Mouse (Mus musculus) midbrain, postnatal 0 days (tissue): ENCODE measurements around the gene Ccdc182. TPM values are rescaled to one million over a fixed set of nuclear protein-coding genes. Genes with fewer than 3 reads are reported as not detected.

Source experiments
- ATAC-seq: fragments of 200-750 bp; cut with Nextera tagmentation; 2 replicates; pipeline ENCODE4 v1.8.0; 2017; ENCODE audit warnings: moderate number of reproducible peaks, mild to moderate bottlenecking, moderate TSS enrichment, moderate library complexity; ENCODE audit not compliant: low FRiP score
- DNase-seq: peaks from one replicate; pipeline ENCODE4 v3.0.0-alpha.2; 2015; ENCODE audit warnings: low spot score
- H3K27ac ChIP-seq: fragments of 300-500 bp; sonication (generic); 2 replicates; pipeline ENCODE4 v1.5.1; 2014; ENCODE audit warnings: low read depth, mild to moderate bottlenecking, low read length, mixed read lengths
- H3K27me3 ChIP-seq: fragments of 300-500 bp; sonication (generic); 2 replicates; pipeline ENCODE4 v1.6.1; 2014; ENCODE audit warnings: low read length, control low read depth, mixed read lengths; ENCODE audit not compliant: insufficient read depth
- H3K36me3 ChIP-seq: fragments of 300-500 bp; sonication (generic); 2 replicates; pipeline ENCODE4 v1.6.1; 2014; ENCODE audit warnings: low read length, control low read depth, mixed read lengths; ENCODE audit not compliant: insufficient read depth
- H3K4me1 ChIP-seq: fragments of 300-500 bp; sonication (generic); 2 replicates; pipeline ENCODE4 v1.6.1; 2014; ENCODE audit warnings: mild to moderate bottlenecking, control low read depth, antibody characterized with exemption, low read length, mixed read lengths; ENCODE audit not compliant: insufficient read depth
- H3K4me2 ChIP-seq: fragments of 300-500 bp; sonication (generic); 2 replicates; pipeline ENCODE4 v1.6.1; 2014; ENCODE audit warnings: low read depth, mild to moderate bottlenecking, low read length, mixed read lengths; ENCODE audit not compliant: poor library complexity, severe bottlenecking
- H3K4me3 ChIP-seq: fragments of 300-500 bp; sonication (generic); 2 replicates; pipeline ENCODE4 v1.5.1; 2014; ENCODE audit warnings: low read depth, mild to moderate bottlenecking, low read length, moderate library complexity
- H3K9ac ChIP-seq: fragments of 300-500 bp; sonication (generic); replicated peaks from 2 replicates; pipeline ENCODE4 v1.6.1; 2014; ENCODE audit warnings: mild to moderate bottlenecking, low read length, moderate library complexity, mixed read lengths; ENCODE audit not compliant: poor library complexity, severe bottlenecking
- H3K9me3 ChIP-seq: fragments of 300-500 bp; sonication (generic); 2 replicates; pipeline ENCODE4 v1.6.1; 2016; ENCODE audit warnings: low read length, control low read depth
- CTCF ChIP-seq: IDR thresholded peaks from 2 replicates; pipeline ENCODE4 v1.5.1; 2016; ENCODE audit warnings: antibody characterized with exemption, mild to moderate bottlenecking
- WGBS: fragments of 180-500 bp; shearing (Covaris S2); extraction: QIAGEN DNeasy Blood & Tissue Kit; methylation state at CpG from one replicate; pipeline ENCODE4 v1.1.7; 2014; 5-methylcytosine and 5-hydroxymethylcytosine counted together
- polyA plus RNA-seq: library from polyadenylated mRNA; unstranded; fragments of >200 nt; fragmentation: Nextera tagmentation; extraction: Ambion mirVana; gene quantifications from 2 replicates; pipeline ENCODE4 v1.2.1, GENCODE M21; 2015
- total RNA-seq: library from RNA; depleted of rRNA; stranded (reverse); fragments of >200 nt; gene quantifications from 2 replicates; pipeline ENCODE4 v1.2.3, GENCODE M21; 2014; rRNA removed

Gene Ccdc182
- total RNA-seq: not detected in 2 replicates
- polyA plus RNA-seq: 0.12 TPM in 1 of 2 replicates, not detected in the other

DNA sequence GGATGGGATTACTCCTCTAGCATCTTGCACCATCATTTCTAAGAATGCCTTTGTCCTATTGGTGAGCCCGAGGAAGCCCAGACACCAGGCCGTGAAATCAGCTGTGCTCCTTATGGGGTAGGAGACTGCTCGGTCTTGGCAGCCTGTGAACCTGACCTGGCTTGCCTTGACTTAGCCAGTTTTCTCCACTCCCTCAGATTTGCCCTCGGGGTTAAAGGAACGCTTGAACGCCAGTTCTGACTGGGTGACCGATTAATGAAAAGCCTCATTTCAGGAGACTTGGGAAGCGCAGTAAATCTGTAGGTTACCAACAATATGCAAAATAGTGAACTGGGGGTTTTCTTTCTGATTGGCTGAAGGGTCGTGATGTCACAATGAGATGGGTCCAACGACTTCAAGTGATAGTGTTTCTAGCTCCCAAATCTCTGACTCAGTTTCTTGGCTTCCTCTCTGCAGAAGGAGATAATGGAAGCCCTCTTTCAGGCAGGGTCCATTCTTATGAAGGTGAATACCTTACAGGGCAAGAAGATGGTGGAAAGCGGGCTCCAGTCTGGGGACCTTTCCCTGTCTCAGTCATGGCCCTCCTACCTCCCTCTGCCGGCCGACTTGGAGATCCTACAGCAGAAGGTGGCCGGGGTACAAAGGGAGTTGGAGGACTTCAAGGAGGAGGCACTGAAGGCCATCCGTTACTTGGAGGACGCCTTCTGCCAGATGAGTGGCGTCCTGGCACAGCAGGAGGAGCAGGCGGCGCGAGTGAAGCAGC is at the start of gene Ccdc182:
TSS of gene Ccdc182 (plus strand) at position 428 of the 763 bp plus-strand sequence.
- no peak for ATAC-seq
- peak; percentile 36 for TF ChIP-seq CTCF
- H3K9me3 ChIP-seq: no peaks in the 10 kb centered on the region
- no peaks in the 10 kb centered on the region for H3K36me3 ChIP-seq
- peak within 1 kb of the TSS; percentile 39 for H3K4me2 ChIP-seq
- no peaks in the 10 kb centered on the region for H3K27me3 ChIP-seq
- no peak within 1 kb of the TSS for H3K9ac ChIP-seq
- no peaks in the 10 kb centered on the region for H3K4me1 ChIP-seq
- H3K27ac ChIP-seq: no peak within 1 kb of the TSS
- WGBS: 38% methylated on average over 20 of the region's 20 CpGs
- DNase-seq: no peak
- 0 out of 2 replicates have a peak within 1 kb of the TSS, but pooled peaks have one; percentile 2 for H3K4me3 ChIP-seq

DNA sequence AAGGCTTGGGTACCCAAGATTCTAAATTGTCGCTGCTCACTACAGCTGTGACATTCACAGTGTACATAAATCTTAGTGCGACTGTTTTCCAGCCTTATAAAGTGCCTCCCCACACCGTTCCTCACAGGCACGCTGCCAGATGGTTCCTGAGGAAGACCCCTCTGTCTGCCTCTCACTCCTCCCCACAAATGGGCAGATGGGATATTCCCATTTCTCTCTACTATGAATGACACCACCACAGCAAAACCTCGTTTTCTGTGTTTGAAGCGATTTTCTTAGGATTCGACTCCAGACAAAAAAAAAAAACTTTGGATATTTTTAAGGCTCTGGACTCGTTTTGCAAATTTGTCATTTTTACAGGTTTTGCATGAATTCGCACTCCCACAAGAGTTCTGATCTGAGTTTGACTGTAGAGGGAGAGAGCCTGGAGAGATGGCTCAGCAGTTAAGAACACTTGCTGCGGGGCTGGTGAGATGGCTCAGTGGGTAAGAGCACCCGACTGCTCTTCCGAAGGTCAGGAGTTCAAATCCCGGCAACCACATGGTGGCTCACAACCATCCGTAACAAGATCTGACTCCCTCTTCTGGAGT is 48.2 kb upstream of the Ccdc182 start:
- H3K9ac ChIP-seq: no peak overlapping the region
- H3K27me3 ChIP-seq: no peaks in the 10 kb centered on the region
- no peak for DNase-seq
- no peaks in the 10 kb centered on the region for H3K36me3 ChIP-seq
- WGBS: 86% methylated on average over 14 of the region's 14 CpGs
- H3K4me2 ChIP-seq: no peak overlapping the region
- H3K27ac ChIP-seq: no peak overlapping the region
- H3K4me3 ChIP-seq: no peak overlapping the region
- H3K4me1 ChIP-seq: peaks cover 3% of the 10 kb centered on the region; the same call in 1 of the 2 replicates
- H3K9me3 ChIP-seq: no peaks in the 10 kb centered on the region
- TF ChIP-seq CTCF: no peak
- ATAC-seq: no peak

DNA sequence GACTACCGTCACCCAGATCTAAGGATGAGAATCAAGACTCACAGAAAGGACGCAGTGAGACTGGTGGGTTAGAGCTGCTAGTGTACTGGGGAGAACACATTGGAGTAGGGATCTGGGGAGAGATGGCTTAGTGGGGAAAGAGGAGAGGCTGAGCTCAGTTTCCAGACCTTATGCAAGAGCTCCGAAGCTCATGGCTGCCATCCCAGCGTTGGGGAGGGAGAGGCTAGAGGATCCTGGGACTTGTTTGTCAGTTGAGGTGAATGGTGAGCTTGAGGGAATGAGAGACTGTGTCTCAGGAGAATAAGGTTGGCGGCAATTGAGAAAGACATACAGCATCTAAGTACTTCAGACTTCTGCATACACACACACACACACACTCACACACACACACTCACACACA is 45.2 kb upstream of the Ccdc182 start:
- Histone ChIP-seq H3K27me3 (no peaks in the 10 kb centered on the region), H3K27ac (no peak overlapping the region), H3K9ac (no peak overlapping the region), H3K9me3 (no peaks in the 10 kb centered on the region), H3K4me3 (no peak overlapping the region), H3K4me1 (no peaks in the 10 kb centered on the region), H3K36me3 (no peaks in the 10 kb centered on the region), H3K4me2 (no peak overlapping the region)
- ATAC-seq: no peak
- WGBS: 66% methylated on average over 5 of the region's 5 CpGs
- DNase-seq: no peak
- TF ChIP-seq CTCF: no peak

DNA sequence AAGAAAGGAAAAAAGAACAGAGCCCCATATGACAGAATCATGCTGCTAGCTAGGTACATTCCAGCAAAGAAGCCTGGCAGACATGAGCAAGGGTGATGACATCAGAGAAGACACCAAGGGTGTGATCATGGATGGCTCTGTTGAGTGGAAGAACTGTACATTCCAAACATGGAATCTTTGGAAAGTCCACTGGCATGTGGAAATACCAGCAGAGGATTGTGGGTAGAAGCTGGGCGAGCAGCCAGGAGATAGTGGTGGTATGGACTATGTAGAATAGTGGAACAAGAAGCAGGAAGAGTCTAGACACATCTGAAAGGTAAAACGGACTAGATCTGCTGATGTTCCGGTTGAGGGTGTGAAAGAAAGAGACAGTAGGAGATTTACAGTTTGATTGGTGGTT is 43.3 kb upstream of the Ccdc182 start:
- DNase-seq (no peak), ATAC-seq (no peak)
- H3K4me1 ChIP-seq: no peaks in the 10 kb centered on the region
- WGBS: 93% methylated on average over 3 of the region's 3 CpGs
- H3K9me3 ChIP-seq: no peaks in the 10 kb centered on the region
- H3K4me2 ChIP-seq: no peak overlapping the region
- no peak for TF ChIP-seq CTCF
- H3K27ac ChIP-seq: no peak overlapping the region
- no peak overlapping the region for H3K9ac ChIP-seq
- no peaks in the 10 kb centered on the region for H3K27me3 ChIP-seq
- no peaks in the 10 kb centered on the region for H3K36me3 ChIP-seq
- H3K4me3 ChIP-seq: no peak overlapping the region

DNA sequence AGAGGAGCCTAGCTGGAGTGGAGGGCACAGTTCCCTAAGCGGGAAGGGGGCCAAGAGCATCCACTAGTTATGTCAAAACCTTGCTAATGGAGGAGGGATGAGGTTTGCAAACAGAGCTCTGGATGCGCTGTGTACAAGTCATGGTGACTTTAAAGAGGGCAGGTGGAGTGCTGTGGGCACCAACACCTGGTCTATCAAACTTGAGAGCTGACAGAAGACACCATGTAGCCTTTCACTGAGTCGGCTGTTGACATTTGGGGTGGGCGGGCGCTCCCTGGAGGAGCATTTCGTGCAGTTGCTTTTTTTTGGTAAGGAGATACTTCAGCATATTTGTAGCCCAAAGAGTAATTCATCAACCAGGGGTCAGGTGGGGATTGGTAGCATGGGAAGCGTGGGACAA is 42.6 kb upstream of the Ccdc182 start:
- H3K9me3 ChIP-seq: no peaks in the 10 kb centered on the region
- no peak overlapping the region for H3K4me2 ChIP-seq
- H3K4me1 ChIP-seq: no peaks in the 10 kb centered on the region
- 86% methylated on average over 7 of the region's 7 CpGs for WGBS
- H3K27me3 ChIP-seq: no peaks in the 10 kb centered on the region
- no peak overlapping the region for H3K27ac ChIP-seq
- no peak overlapping the region for H3K4me3 ChIP-seq
- H3K9ac ChIP-seq: no peak overlapping the region
- H3K36me3 ChIP-seq: no peaks in the 10 kb centered on the region
- ATAC-seq (no peak), DNase-seq (no peak)
- TF ChIP-seq CTCF: no peak
